8 mouse cellular contexts compared by ENCODE assay signal in the genomic region with DNA sequence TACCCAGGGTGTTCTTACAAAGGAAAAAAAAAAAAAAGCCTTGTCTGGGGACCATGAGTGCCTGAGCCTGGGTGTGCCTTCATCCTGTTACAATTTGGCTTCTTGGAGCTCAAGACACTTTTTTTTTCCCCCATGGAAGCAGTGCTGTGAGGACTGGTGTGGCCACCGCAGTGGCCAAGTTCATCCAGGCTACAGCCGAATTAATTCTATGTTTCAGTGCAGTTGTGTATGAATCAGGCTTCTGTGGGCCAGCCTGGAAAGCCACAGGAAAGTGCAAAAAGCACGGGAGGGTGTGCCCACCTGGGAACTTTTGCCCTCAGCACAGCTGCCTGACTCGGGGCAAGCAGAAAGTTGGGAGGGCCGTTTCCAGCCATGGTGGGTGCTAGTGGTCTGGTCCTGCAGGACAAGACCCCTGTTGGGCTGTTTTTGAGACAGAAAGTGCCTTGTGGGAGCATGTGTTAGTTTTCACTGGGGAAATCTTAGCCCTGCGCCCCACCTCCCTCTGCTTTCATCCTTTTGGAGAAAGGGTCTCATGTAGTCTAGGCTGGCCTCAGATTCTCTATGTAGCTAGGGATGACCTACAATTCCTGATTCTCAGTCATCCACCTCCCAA. TPM values are rescaled to one million over a fixed set of nuclear protein-coding genes. Genes with fewer than 3 reads are reported as not detected.
DNase-seq lines count a peak whose midpoint lies in the region.

No protein-coding gene starts in this region.

- peaks cover 37% of the 10 kb centered on the region for H3K4me1 ChIP-seq in brown adipose tissue, adult 24 weeks (ENCODE audit: control insufficient read depth, insufficient read depth, insufficient read length, low read length)
- H3K4me1 ChIP-seq in hindbrain, embryonic 10.5 days (replicated peaks) = peaks cover 60% of the 10 kb centered on the region

- DNase-seq in gastrocnemius, adult 18-20 months (ENCODE audit: low spot score) = peak; percentile 62
- DNase-seq in gastrocnemius, adult 8-10 months (ENCODE audit: low spot score in 2 of 2) = no peak
- peak; percentile 22 for DNase-seq in hindbrain, embryonic 10.5 days (ENCODE audit: low spot score)
- DNase-seq in urinary bladder, postnatal 14 days (ENCODE audit: low spot score) = no peak
- no peak for DNase-seq in T-cell, adult 2 months (ENCODE audit: low spot score)
- no peak for DNase-seq in layer of hippocampus, adult 18-20 months (ENCODE audit: low spot score in 2 of 2)

- no peaks in the 10 kb centered on the region for H3K79me2 ChIP-seq in macrophage (ENCODE audit: inconsistent target)

- H3K36me3 ChIP-seq in hindbrain, embryonic 10.5 days = no peaks in the 10 kb centered on the region
- no peaks in the 10 kb centered on the region for H3K36me3 ChIP-seq in macrophage (ENCODE audit: inconsistent target)

- H3K4me3 ChIP-seq in brown adipose tissue, adult 24 weeks (ENCODE audit: insufficient read depth, low read depth, low read length) = peak overlapping the region; percentile 61
- H3K4me3 ChIP-seq in hindbrain, embryonic 10.5 days = peak overlapping the region; percentile 71
- H3K4me3 ChIP-seq in macrophage (ENCODE audit: inconsistent target) = peak overlapping the region; percentile 40

- peak overlapping the region; percentile 97 for H3K27ac ChIP-seq in brown adipose tissue, adult 24 weeks (replicated peaks; ENCODE audit: low read depth, low read length)
- peak overlapping the region; percentile 98 for H3K27ac ChIP-seq in hindbrain, embryonic 10.5 days
- no peak overlapping the region for H3K27ac ChIP-seq in macrophage

- WGBS in hindbrain, embryonic 10.5 days = 24% methylated on average over 6 of the region's 6 CpGs
- 32% methylated on average over 6 of the region's 6 CpGs for WGBS in macrophage (ENCODE audit: missing documents)

- peaks cover 9% of the 10 kb centered on the region for H3K27me3 ChIP-seq in hindbrain, embryonic 10.5 days (ENCODE audit: insufficient read depth, poor library complexity, severe bottlenecking)

- no peaks in the 10 kb centered on the region for H3K9me3 ChIP-seq in hindbrain, embryonic 10.5 days

RNA-seq across cellular contexts. Expression of a gene that starts 18.9 kb away (rescaled TPM):
- total RNA-seq in gastrocnemius, adult 18-20 months (2021) = 100 to 1,000 TPM in 1 of 2 experiments, 1 to 10 TPM in 1; 8.1 to 202 TPM
- 10 to 100 TPM in 2 of 4 experiments, 1 to 10 TPM in 2; 4.7 to 45.4 (median 9.4) TPM for total RNA-seq in gastrocnemius, adult 8-10 months (2022)
- 6.1 and 17.7 TPM in 2 replicates for polyA plus RNA-seq in brown adipose tissue, adult 24 weeks (2012; ENCODE audit: insufficient read depth, insufficient read length, missing spikeins)
- polyA plus RNA-seq in hindbrain, embryonic 10.5 days (2016; fragmentation: Nextera tagmentation; extraction: Ambion mirVana) = 37.5 and 37.6 TPM in 2 replicates
- 1 to 10 TPM in 18 of 26 experiments, under 1 TPM in 5, not detected in 3; 0.55 to 7.6 (median 2.5) TPM for total RNA-seq in macrophage (2018; cell fraction: chromatin; rRNA removed)
- total RNA-seq in macrophage (2018; cell fraction: cytosol; rRNA removed) = 1 to 10 TPM in 22 of 26 experiments, under 1 TPM in 4; 0.42 to 9.0 (median 3.0) TPM
- total RNA-seq in macrophage (2018; cell fraction: nucleus; rRNA removed) = 10 to 100 TPM in 1 of 26 experiments, 1 to 10 TPM in 23, under 1 TPM in 2; 0.77 to 10.4 (median 3.8) TPM
- polyA plus RNA-seq in macrophage (2018) = 2.2 to 4.5 TPM (median 4.1 TPM) in 3 replicates
- 10 to 100 TPM; 69.7 to 89.5 TPM for total RNA-seq in layer of hippocampus, adult 18-20 months (2021)

RNA-seq across cellular contexts. Expression of a gene that starts 32.0 kb away (rescaled TPM):
- 10 to 100 TPM; 14.2 to 15.3 TPM for total RNA-seq in gastrocnemius, adult 18-20 months (2021)
- 10 to 100 TPM; 13.9 to 18.9 (median 14.3) TPM for total RNA-seq in gastrocnemius, adult 8-10 months (2022)
- polyA plus RNA-seq in brown adipose tissue, adult 24 weeks (2012; ENCODE audit: insufficient read depth, insufficient read length, missing spikeins) = 19.2 and 20.6 TPM in 2 replicates
- 35.8 and 37.0 TPM in 2 replicates for polyA plus RNA-seq in hindbrain, embryonic 10.5 days (2016; fragmentation: Nextera tagmentation; extraction: Ambion mirVana)
- total RNA-seq in macrophage (2018; cell fraction: chromatin; rRNA removed) = 10 to 100 TPM in 17 of 26 experiments, 1 to 10 TPM in 9; 2.1 to 19.5 (median 13.4) TPM
- 10 to 100 TPM; 13.3 to 20.7 (median 15.9) TPM for total RNA-seq in macrophage (2018; cell fraction: cytosol; rRNA removed)
- total RNA-seq in macrophage (2018; cell fraction: nucleus; rRNA removed) = 10 to 100 TPM in 6 of 26 experiments, 1 to 10 TPM in 20; 3.5 to 14.3 (median 8.5) TPM
- polyA plus RNA-seq in macrophage (2018) = 14.4 to 20.2 TPM (median 19.0 TPM) in 3 replicates
- total RNA-seq in layer of hippocampus, adult 18-20 months (2021) = 10 to 100 TPM; 15.4 to 17.9 TPM

RNA-seq across cellular contexts. Expression of a gene that starts 32.4 kb away (rescaled TPM):
- 10 to 100 TPM; 43.7 to 43.9 TPM for total RNA-seq in gastrocnemius, adult 18-20 months (2021)
- 10 to 100 TPM; 39.3 to 51.5 (median 43.3) TPM for total RNA-seq in gastrocnemius, adult 8-10 months (2022)
- 59.1 and 60.8 TPM in 2 replicates for polyA plus RNA-seq in brown adipose tissue, adult 24 weeks (2012; ENCODE audit: insufficient read depth, insufficient read length, missing spikeins)
- 111 and 114 TPM in 2 replicates for polyA plus RNA-seq in hindbrain, embryonic 10.5 days (2016; fragmentation: Nextera tagmentation; extraction: Ambion mirVana)
- total RNA-seq in macrophage (2018; cell fraction: chromatin; rRNA removed) = 10 to 100 TPM in 24 of 26 experiments, 1 to 10 TPM in 2; 5.2 to 61.8 (median 23.2) TPM
- total RNA-seq in macrophage (2018; cell fraction: cytosol; rRNA removed) = 10 to 100 TPM; 25.3 to 57.2 (median 43.1) TPM
- total RNA-seq in macrophage (2018; cell fraction: nucleus; rRNA removed) = 10 to 100 TPM in 25 of 26 experiments, 1 to 10 TPM in 1; 8.3 to 47.4 (median 24.8) TPM
- polyA plus RNA-seq in macrophage (2018) = 30.3 to 42.1 TPM (median 35.4 TPM) in 3 replicates
- 10 to 100 TPM; 66.9 to 73.1 TPM for total RNA-seq in layer of hippocampus, adult 18-20 months (2021)

Comparison
In these comparisons a context has a peak if more than half of its experiments do, and no peak if none do; other contexts are left out.
1. DNase-seq: peak in gastrocnemius, adult 18-20 months (single experiment) and hindbrain, embryonic 10.5 days (single experiment); none in gastrocnemius, adult 8-10 months (0 of 2), urinary bladder, postnatal 14 days (single experiment), T-cell, adult 2 months (single experiment) and layer of hippocampus, adult 18-20 months (0 of 2).
2. Peak in every context shown above with its lines, with median percentiles within 50 percentile points of each other: H3K4me3 ChIP-seq.